10 mouse cellular contexts compared by ENCODE assay signal in genomic region chr2:160744823-160745210, GRCm38 (mm10). TPM values are rescaled to one million over a fixed set of nuclear protein-coding genes. Genes with fewer than 3 reads are reported as not detected.
DNase-seq lines count a peak whose midpoint lies in the region; ATAC-seq and TF ChIP-seq lines count a peak whose summit lies in the region.
"Had no signal": no experiment of that assay in that cellular context is flagged by ENCODE, and none has a peak within 500 bp of the region (broad histone marks: within the 10 kb centered on the region; RNA-seq: fewer than 3 reads in every experiment).

No protein-coding gene starts in this region.

- H3K36me3 ChIP-seq in heart, embryonic 16.5 days (ENCODE audit: control insufficient read depth, insufficient read depth), result peaks cover 20% of the 10 kb centered on the region
- peaks cover 20% of the 10 kb centered on the region for H3K36me3 ChIP-seq in liver, embryonic 13.5 days
- H3K36me3 ChIP-seq in liver, postnatal 0 days (replicated peaks; ENCODE audit: insufficient read depth, low read length), result peaks cover 12% of the 10 kb centered on the region; the same call in 1 of the 2 replicates

- peak overlapping the region; percentile 41 for H3K27ac ChIP-seq in heart, embryonic 16.5 days (ENCODE audit: low read length)
- H3K27ac ChIP-seq in liver, embryonic 13.5 days, result peak overlapping the region; percentile 34; the same call in 1 of the 2 replicates
- H3K27ac ChIP-seq in liver, postnatal 0 days (ENCODE audit: low read depth), result no peak overlapping the region
- H3K27ac ChIP-seq: limb, embryonic 15.5 days; midbrain, embryonic 10.5 days had no signal

- no peak for DNase-seq in heart, postnatal 14 days
- DNase-seq in liver, embryonic 13.5 days, result no peak
- DNase-seq in liver, postnatal 0 days, result no peak
- DNase-seq in NIH3T3 (ENCODE audit: low read depth), result peak; percentile 43
- peak; percentile 68 for DNase-seq in adrenal gland, postnatal 10 days
- no peak for DNase-seq in right cerebral cortex, postnatal 14 days
- DNase-seq: embryo, embryonic 11 days had no signal

- H3K4me2 ChIP-seq in heart, embryonic 16.5 days (ENCODE audit: low read depth, low read length), result no peak overlapping the region
- H3K4me2 ChIP-seq in liver, embryonic 13.5 days, result no peak overlapping the region
- H3K4me2 ChIP-seq in liver, postnatal 0 days (ENCODE audit: low read depth, low read length), result no peak overlapping the region
- H3K4me2 ChIP-seq: limb, embryonic 15.5 days had no signal

- 68% methylated on average over 5 of the region's 5 CpGs for WGBS in heart, embryonic 16.5 days
- 41% methylated on average over 5 of the region's 5 CpGs for WGBS in liver, embryonic 13.5 days (ENCODE audit: insufficient replicate concordance)
- 53% methylated on average over 5 of the region's 5 CpGs for WGBS in liver, postnatal 0 days (ENCODE audit: insufficient replicate concordance)

- no peak for TF ChIP-seq EP300 in liver, postnatal 0 days (IDR thresholded peaks at IDR 0.05; ENCODE audit: low read depth)

- TF ChIP-seq CTCF in liver, postnatal 0 days (IDR thresholded peaks at IDR 0.05; ENCODE audit: low read depth), result no peak

- H3K4me1 ChIP-seq in heart, embryonic 16.5 days (ENCODE audit: control insufficient read depth, insufficient read depth, low read length), result peaks cover 54% of the 10 kb centered on the region
- H3K4me1 ChIP-seq in liver, embryonic 13.5 days (replicated peaks), result peaks cover 44% of the 10 kb centered on the region
- peaks cover 51% of the 10 kb centered on the region for H3K4me1 ChIP-seq in liver, postnatal 0 days (ENCODE audit: insufficient read depth)

- no peak for ATAC-seq in heart, embryonic 16.5 days (replicated peaks; ENCODE audit: extremely low read depth, insufficient read depth, low FRiP score)
- no peak for ATAC-seq in liver, embryonic 13.5 days (ENCODE audit: low read depth)
- ATAC-seq in liver, postnatal 0 days, result no peak

- no peak overlapping the region for H3K4me3 ChIP-seq in heart, embryonic 16.5 days (ENCODE audit: low read length)
- H3K4me3 ChIP-seq in liver, embryonic 13.5 days (replicated peaks), result no peak overlapping the region
- no peak overlapping the region for H3K4me3 ChIP-seq in liver, postnatal 0 days (ENCODE audit: low read depth, low read length)
- H3K4me3 ChIP-seq: limb, embryonic 15.5 days; midbrain, embryonic 10.5 days had no signal

- H3K27me3 ChIP-seq in heart, embryonic 16.5 days (ENCODE audit: control insufficient read depth, insufficient read depth, low read length), result no peaks in the 10 kb centered on the region
- no peaks in the 10 kb centered on the region for H3K27me3 ChIP-seq in liver, embryonic 13.5 days
- H3K27me3 ChIP-seq in liver, postnatal 0 days (ENCODE audit: insufficient read depth, low read length), result no peaks in the 10 kb centered on the region
- H3K27me3 ChIP-seq: limb, embryonic 15.5 days had no signal

- no peak overlapping the region; the same call in 1 of the 2 replicates for H3K9ac ChIP-seq in heart, embryonic 16.5 days (ENCODE audit: low read length)
- no peak overlapping the region for H3K9ac ChIP-seq in liver, embryonic 13.5 days
- no peak overlapping the region for H3K9ac ChIP-seq in liver, postnatal 0 days (replicated peaks)
- H3K9ac ChIP-seq: limb, embryonic 15.5 days had no signal

- intact Hi-C loops in heart, postnatal 14 days (cut with DNase I), result no loop called here

- H3K9me3 ChIP-seq in heart, embryonic 16.5 days (replicated peaks; ENCODE audit: control insufficient read depth, low read length), result no peaks in the 10 kb centered on the region
- no peaks in the 10 kb centered on the region for H3K9me3 ChIP-seq in liver, embryonic 13.5 days (replicated peaks)
- no peaks in the 10 kb centered on the region for H3K9me3 ChIP-seq in liver, postnatal 0 days (ENCODE audit: low read length)
- H3K9me3 ChIP-seq: limb, embryonic 15.5 days; midbrain, embryonic 10.5 days had no signal

RNA-seq across cellular contexts. Expression of gene Plcg1, which starts 13.7 kb away (rescaled TPM):
- 26.4 and 32.0 TPM in 2 replicates for polyA plus RNA-seq in heart, embryonic 16.5 days (2015; fragmentation: Nextera tagmentation; extraction: Ambion mirVana)
- total RNA-seq in heart, postnatal 14 days (2021), result 10 to 100 TPM; 85.7 to 94.4 TPM
- polyA plus RNA-seq in liver, embryonic 13.5 days (2015; fragmentation: Nextera tagmentation; extraction: Ambion mirVana), result 4.4 and 5.2 TPM in 2 replicates
- 5.0 and 6.6 TPM in 2 replicates for polyA plus RNA-seq in liver, postnatal 0 days (2015; fragmentation: Nextera tagmentation; extraction: Ambion mirVana)
- 100 to 1,000 TPM in 1 of 2 experiments, 10 to 100 TPM in 1; 72.2 to 109 TPM for total RNA-seq in adrenal gland, postnatal 10 days (2021)

Comparison
In these comparisons a context has a peak if more than half of its experiments do, and no peak if none do; other contexts are left out.
1. DNase-seq: peak in NIH3T3 (single experiment) and adrenal gland, postnatal 10 days (single experiment); none in heart, postnatal 14 days (0 of 2), liver, embryonic 13.5 days (single experiment), liver, postnatal 0 days (single experiment) and right cerebral cortex, postnatal 14 days (single experiment).